Mouse (Mus musculus): ENCODE data around the gene Prm1.

Prm1 gene

GRCm38 (mm10) chr16:10749226-10749625 lies 56.4 kb downstream of the Prm1 start:
- no peak for DNase-seq (ENCODE audit: low spot score in 2 of 2)

Data from heart, adult 9 months (tissue).